Mouse (Mus musculus) lung, embryonic 15.5 days (tissue): Measurements from ENCODE around the gene 1500009L16Rik. TPM values are rescaled to one million over a fixed set of nuclear protein-coding genes. Genes with fewer than 3 reads are reported as not detected.

ENCODE experiments used
- ATAC-seq: fragments of 200-750 bp; cut with Nextera tagmentation; 2 replicates; pipeline ENCODE4 v1.8.0; 2017; ENCODE audit warnings: moderate number of reproducible peaks, borderline replicate concordance; ENCODE audit not compliant: low FRiP score, low TSS enrichment; ENCODE audit errors: extremely low read depth
- H3K27ac ChIP-seq: fragments of 300-500 bp; sonication (generic); 2 replicates; pipeline ENCODE4 v1.5.1; 2015; ENCODE audit warnings: moderate library complexity, mild to moderate bottlenecking, inconsistent platforms
- H3K27me3 ChIP-seq: fragments of 300-500 bp; sonication (generic); 2 replicates; pipeline ENCODE4 v1.6.1; 2015; ENCODE audit warnings: inconsistent platforms
- H3K36me3 ChIP-seq: fragments of 300-500 bp; sonication (generic); 2 replicates; pipeline ENCODE4 v1.6.1; 2015; ENCODE audit warnings: inconsistent platforms
- H3K4me1 ChIP-seq: fragments of 300-500 bp; sonication (generic); 2 replicates; pipeline ENCODE4 v1.6.1; 2015; ENCODE audit warnings: inconsistent platforms
- H3K4me2 ChIP-seq: fragments of 300-500 bp; sonication (generic); 2 replicates; pipeline ENCODE4 v1.6.1; 2015; ENCODE audit warnings: inconsistent platforms, mild to moderate bottlenecking, moderate library complexity
- H3K4me3 ChIP-seq: fragments of 300-500 bp; sonication (generic); 2 replicates; pipeline ENCODE4 v1.5.1; 2015; ENCODE audit warnings: mild to moderate bottlenecking, inconsistent platforms
- H3K9ac ChIP-seq: fragments of 300-500 bp; sonication (generic); 2 replicates; pipeline ENCODE4 v1.6.1; 2015; ENCODE audit warnings: inconsistent platforms
- H3K9me3 ChIP-seq: fragments of 300-500 bp; sonication (generic); 2 replicates; pipeline ENCODE4 v1.6.1; 2016; ENCODE audit warnings: inconsistent platforms
- WGBS: fragments of 180-500 bp; shearing (Covaris S2); methylation state at CpG from one replicate; pipeline ENCODE4 v1.1.7; 2015; 5-methylcytosine and 5-hydroxymethylcytosine counted together
- polyA plus RNA-seq: library from polyadenylated mRNA; unstranded; fragments of >200 nt; fragmentation: Nextera tagmentation; extraction: Ambion mirVana; gene quantifications from 2 replicates; pipeline ENCODE4 v1.2.1, GENCODE M21; 2015

Gene 1500009L16Rik
- polyA plus RNA-seq, 1 experiment from 2014 or later, result 44.0 TPM

DNA sequence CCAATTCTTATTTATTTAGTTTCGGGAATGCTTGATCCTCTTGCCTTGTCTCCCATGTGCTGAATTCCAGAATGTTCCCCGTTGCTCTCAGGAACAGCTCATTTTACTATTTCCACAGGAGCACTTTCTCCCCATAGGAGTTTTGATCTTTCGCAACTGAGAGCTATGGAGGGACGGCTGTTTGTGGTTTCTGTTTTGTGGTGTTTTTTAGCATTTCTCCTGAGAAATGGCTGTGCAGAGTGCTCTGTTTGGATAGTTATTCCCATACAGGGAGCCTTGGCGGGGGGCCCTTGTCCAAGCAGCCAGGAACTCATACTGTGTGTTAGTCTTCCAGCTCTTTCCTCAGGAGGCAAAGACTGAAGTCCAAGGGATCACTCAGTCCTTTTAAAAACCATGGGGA lies 5.2 kb downstream of the 1500009L16Rik start:
- Histone ChIP-seq H3K9ac (no peak overlapping the region), H3K9me3 (no peaks in the 10 kb centered on the region), H3K4me3 (no peak overlapping the region), H3K4me2 (no peak overlapping the region), H3K4me1 (peaks cover 13% of the 10 kb centered on the region), H3K27ac (no peak overlapping the region), H3K27me3 (no peaks in the 10 kb centered on the region), H3K36me3 (no peaks in the 10 kb centered on the region)
- no peak for ATAC-seq
- 79% methylated on average over 5 of the region's 5 CpGs for WGBS

GRCm38 (mm10) chr10:83728529-83728928 lies 5.9 kb downstream of the 1500009L16Rik start:
- peaks cover 10% of the 10 kb centered on the region for H3K4me1 ChIP-seq
- H3K36me3 ChIP-seq, result no peaks in the 10 kb centered on the region
- H3K27ac ChIP-seq, result no peak overlapping the region
- no peaks in the 10 kb centered on the region for H3K27me3 ChIP-seq
- no peaks in the 10 kb centered on the region for H3K9me3 ChIP-seq
- WGBS, result 75% methylated on average over 6 of the region's 6 CpGs
- no peak overlapping the region for H3K4me3 ChIP-seq
- no peak overlapping the region for H3K9ac ChIP-seq
- no peak overlapping the region for H3K4me2 ChIP-seq
- ATAC-seq, result no peak

DNA sequence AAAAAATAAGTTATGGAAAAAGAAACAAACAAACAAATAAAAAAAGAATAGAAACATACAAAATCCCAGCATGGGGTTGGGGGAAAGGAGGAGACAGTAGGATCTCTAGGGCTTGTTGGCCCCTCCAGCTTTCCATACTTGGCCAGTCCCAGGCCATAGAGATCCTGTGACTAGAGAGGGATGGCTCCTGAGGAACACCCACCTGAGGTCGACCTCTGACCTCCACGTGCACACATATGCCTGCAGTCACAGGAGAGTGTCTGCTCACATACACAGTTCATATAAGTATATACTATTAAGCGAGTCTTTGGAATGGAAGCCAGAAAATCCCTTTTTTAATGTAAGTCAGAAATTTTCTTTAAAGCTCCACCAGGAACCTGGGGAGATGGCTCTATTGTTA lies 6.4 kb downstream of the 1500009L16Rik start:
- no peak for ATAC-seq

DNA sequence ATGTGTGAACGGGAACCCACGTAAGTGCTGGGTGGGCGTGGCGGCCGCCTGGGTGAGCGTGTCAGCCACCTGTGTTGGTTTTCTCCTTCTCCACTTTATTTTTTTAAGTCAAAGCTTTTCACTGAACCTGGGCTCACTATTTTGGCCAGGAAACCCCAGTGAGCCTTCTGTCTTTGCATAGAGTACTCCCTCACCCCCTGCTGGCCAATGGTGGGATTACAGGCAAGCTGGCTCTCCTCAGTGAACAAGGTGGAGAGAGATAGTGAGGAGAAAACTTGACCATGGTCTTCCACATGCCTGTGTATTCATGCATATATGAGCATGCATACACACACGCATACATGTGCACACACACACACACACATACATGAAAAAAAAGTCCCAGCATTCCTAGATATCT lies 6.8 kb downstream of the 1500009L16Rik start:
- WGBS, result 26% methylated on average over 7 of the region's 7 CpGs
- ATAC-seq, result no peak; the same call in 1 of the 2 replicates
- Histone ChIP-seq H3K9me3 (no peaks in the 10 kb centered on the region), H3K9ac (no peak overlapping the region), H3K36me3 (no peaks in the 10 kb centered on the region), H3K27ac (no peak overlapping the region), H3K4me2 (no peak overlapping the region), H3K4me3 (no peak overlapping the region), H3K27me3 (no peaks in the 10 kb centered on the region), H3K4me1 (peaks cover 5% of the 10 kb centered on the region; the same call in 1 of the 2 replicates)

More for the DNA sequence above, 6.4 kb downstream of the 1500009L16Rik start:
- Histone ChIP-seq H3K9me3 (no peaks in the 10 kb centered on the region), H3K4me2 (no peak overlapping the region), H3K4me3 (no peak overlapping the region), H3K36me3 (no peaks in the 10 kb centered on the region), H3K27ac (no peak overlapping the region), H3K9ac (no peak overlapping the region), H3K4me1 (peaks cover 5% of the 10 kb centered on the region; the same call in 1 of the 2 replicates), H3K27me3 (no peaks in the 10 kb centered on the region)
- WGBS, result 71% methylated on average over 3 of the region's 3 CpGs

DNA sequence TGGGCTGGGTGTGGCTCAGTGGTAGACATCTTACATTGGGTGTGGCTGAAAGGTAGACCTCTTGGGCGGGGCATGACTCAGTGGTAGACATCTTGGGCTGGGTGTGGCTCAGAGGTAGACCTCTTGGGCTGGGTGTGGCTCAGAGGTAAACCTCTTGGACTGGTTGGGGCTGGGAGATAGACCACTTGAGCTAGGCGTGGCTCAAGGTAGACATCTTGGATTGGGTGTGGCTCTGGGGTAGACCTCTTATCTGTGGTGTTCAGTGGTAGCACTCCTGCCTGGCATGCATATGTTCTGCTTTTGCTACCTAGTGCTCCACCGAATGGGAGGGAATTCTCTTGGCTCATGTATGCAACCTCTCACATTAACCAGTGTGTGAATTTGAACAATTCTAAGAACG lies 11.1 kb downstream of the 1500009L16Rik start:
- no peaks in the 10 kb centered on the region for H3K9me3 ChIP-seq
- WGBS, result 77% methylated on average over 4 of the region's 4 CpGs
- no peak overlapping the region for H3K4me2 ChIP-seq

GRCm38 (mm10) chr10:83738996-83739655 lies 16.5 kb downstream of the 1500009L16Rik start:
- H3K27ac ChIP-seq, result 0 out of 2 replicates have a peak overlapping the region, but pooled peaks have one; percentile 1

More for the DNA sequence above, 11.1 kb downstream of the 1500009L16Rik start:
- no peak overlapping the region for H3K4me3 ChIP-seq
- no peak overlapping the region for H3K9ac ChIP-seq
- ATAC-seq, result no peak
- H3K27me3 ChIP-seq, result no peaks in the 10 kb centered on the region
- H3K4me1 ChIP-seq, result 0 out of 2 replicates have a peak, but pooled peaks cover 2% of the 10 kb centered on the region
- H3K36me3 ChIP-seq, result no peaks in the 10 kb centered on the region
- no peak overlapping the region for H3K27ac ChIP-seq

DNA sequence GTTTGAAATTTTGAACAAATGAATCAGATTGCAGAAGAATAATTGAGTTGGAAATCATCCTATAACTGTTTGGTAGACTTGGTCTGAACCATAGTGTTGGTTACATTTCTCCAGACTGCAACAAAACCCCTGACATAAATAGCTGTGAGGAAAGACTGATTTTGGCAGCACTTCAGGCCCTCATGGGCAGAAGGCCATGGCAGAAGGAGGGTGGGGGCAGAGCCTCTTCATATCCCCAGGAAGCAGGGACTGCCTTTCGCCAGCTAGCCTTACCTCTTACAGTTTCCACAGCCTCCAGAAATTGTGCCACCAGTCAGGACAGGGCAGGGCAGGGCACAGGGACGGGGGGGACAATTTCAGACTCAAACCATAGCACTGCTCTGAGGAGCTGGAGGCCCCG lies 22.0 kb downstream of the 1500009L16Rik start:
- WGBS, result 76% methylated on average over 3 of the region's 3 CpGs
- Histone ChIP-seq H3K9ac (no peak overlapping the region), H3K36me3 (peaks cover 4% of the 10 kb centered on the region), H3K4me2 (no peak overlapping the region), H3K27ac (peak overlapping the region; percentile 31; the same call in 1 of the 2 replicates), H3K4me1 (no peaks in the 10 kb centered on the region), H3K27me3 (no peaks in the 10 kb centered on the region), H3K4me3 (no peak overlapping the region), H3K9me3 (peaks cover 3% of the 10 kb centered on the region; the same call in 1 of the 2 replicates)
- ATAC-seq, result peak; percentile 83; the same call in 1 of the 2 replicates

More at GRCm38 (mm10) chr10:83738996-83739655, 16.5 kb downstream of the 1500009L16Rik start:
- Histone ChIP-seq H3K9ac (no peak overlapping the region), H3K4me3 (no peak overlapping the region), H3K4me2 (no peak overlapping the region), H3K9me3 (peaks cover 3% of the 10 kb centered on the region; the same call in 1 of the 2 replicates), H3K4me1 (no peaks in the 10 kb centered on the region), H3K36me3 (peaks cover 4% of the 10 kb centered on the region), H3K27me3 (no peaks in the 10 kb centered on the region)
- 72% methylated on average over 15 of the region's 15 CpGs for WGBS
- no peak; the same call in 1 of the 2 replicates for ATAC-seq

DNA sequence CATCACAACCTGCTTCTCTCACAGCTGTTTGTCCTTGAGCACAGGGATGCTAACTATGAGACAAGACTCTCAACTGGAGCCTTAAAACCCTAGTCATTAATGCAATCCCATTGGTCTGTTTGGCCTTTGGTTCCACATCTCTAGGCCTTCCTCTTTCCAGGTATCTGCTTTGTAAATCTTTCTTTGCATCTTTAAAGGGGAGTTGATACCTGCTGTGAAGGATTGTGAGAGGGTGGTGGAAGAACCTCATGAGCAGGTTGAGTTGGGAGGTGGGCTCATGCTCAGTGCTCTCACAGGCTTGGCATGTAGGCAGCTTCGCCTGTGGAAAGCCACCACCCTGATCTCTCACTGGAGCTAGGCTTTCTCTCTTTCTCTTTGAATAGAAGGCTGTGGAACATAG lies 30.4 kb downstream of the 1500009L16Rik start:
- H3K27ac ChIP-seq, result no peak overlapping the region
- no peak overlapping the region for H3K4me2 ChIP-seq
- no peak overlapping the region for H3K4me3 ChIP-seq
- no peak overlapping the region for H3K9ac ChIP-seq
- H3K9me3 ChIP-seq, result no peaks in the 10 kb centered on the region
- ATAC-seq, result no peak
- H3K4me1 ChIP-seq, result peaks cover 7% of the 10 kb centered on the region
- WGBS, result 84% methylated on average over 1 of the region's 1 CpGs
- H3K27me3 ChIP-seq, result no peaks in the 10 kb centered on the region
- H3K36me3 ChIP-seq, result no peaks in the 10 kb centered on the region

DNA sequence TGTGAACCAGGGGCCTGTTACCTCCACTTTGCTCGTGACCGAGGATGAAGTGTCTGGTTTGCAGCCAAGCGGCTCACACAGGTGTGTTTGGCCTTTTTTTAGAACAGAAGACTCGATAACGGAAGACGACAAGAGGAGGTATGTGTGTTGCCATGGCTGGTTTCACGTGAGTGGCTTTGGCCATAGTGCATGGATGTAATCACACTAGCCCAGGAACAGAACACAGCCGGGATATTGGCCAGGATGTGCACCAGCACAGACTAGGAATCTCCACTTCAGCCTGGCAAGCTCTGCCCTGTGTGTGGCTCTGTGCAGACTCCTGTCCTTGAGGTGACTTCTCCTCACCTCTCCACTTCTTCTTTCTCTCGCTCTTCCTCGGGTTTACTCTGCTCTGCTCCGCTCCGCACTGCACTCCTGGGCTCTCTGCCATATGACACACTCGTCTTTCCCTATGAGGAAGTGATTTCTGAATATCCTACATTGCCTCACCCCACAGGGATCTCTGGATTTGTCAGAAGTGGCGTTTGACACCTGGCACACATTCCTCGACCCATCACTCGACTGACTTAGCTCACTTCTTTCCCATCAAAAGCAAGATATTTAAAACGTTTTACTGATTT lies 34.8 kb downstream of the 1500009L16Rik start:
- H3K27ac ChIP-seq, result no peak overlapping the region
- peak; percentile 47; the same call in 1 of the 2 replicates for ATAC-seq

DNA sequence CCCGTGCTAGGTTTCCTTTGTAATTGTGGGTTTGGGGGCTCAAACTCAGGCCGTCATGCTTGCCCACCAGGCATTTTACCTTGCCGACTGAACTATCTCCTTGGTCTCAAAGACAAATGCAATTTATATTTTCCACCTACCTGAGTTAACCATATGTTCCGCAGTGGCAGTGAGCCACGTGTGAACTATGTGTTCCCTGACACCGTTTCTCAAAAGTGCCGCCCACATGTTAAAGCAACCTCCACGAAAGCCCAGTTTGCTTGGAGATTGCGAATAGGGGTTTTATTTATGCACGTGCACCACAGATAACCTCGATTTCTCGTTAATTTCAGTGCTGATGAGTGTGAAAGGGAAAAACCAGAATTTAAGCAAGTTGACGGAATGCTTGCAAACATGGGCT lies 36.1 kb downstream of the 1500009L16Rik start:
- no peak overlapping the region for H3K4me3 ChIP-seq
- no peak for ATAC-seq
- 82% methylated on average over 13 of the region's 13 CpGs for WGBS

More for the DNA sequence above, 34.8 kb downstream of the 1500009L16Rik start:
- Histone ChIP-seq H3K36me3 (no peaks in the 10 kb centered on the region), H3K4me3 (no peak overlapping the region), H3K27me3 (no peaks in the 10 kb centered on the region), H3K9me3 (no peaks in the 10 kb centered on the region), H3K4me2 (no peak overlapping the region), H3K4me1 (peaks cover 17% of the 10 kb centered on the region), H3K9ac (no peak overlapping the region)
- WGBS, result 50% methylated on average over 17 of the region's 17 CpGs

DNA sequence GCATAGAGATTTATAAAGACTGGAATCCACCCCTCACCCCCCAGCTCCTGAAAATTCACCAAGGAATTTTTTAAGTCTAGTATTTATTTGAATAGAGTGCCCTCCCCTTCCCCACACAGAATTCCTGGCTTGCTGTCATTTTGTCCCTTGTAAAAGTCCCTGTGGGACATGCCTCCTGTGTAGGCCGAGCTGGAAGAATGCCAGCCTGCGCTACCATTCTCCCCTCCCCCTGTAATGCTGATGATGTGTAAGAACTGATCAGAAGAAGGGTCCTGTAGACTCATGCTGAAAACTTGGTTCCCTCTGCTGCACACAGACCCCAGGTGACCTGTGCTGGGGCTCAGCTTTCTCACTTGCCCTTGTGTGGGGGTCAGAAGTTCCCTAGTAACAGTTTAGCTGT lies 37.9 kb downstream of the 1500009L16Rik start:
- Histone ChIP-seq H3K4me2 (no peak overlapping the region), H3K4me1 (peaks cover 17% of the 10 kb centered on the region), H3K27ac (peak overlapping the region; percentile 42; the same call in 1 of the 2 replicates), H3K27me3 (no peaks in the 10 kb centered on the region), H3K9ac (no peak overlapping the region), H3K4me3 (no peak overlapping the region), H3K36me3 (no peaks in the 10 kb centered on the region), H3K9me3 (no peaks in the 10 kb centered on the region)
- peak; percentile 73; the same call in 1 of the 2 replicates for ATAC-seq
- WGBS, result 23% methylated on average over 2 of the region's 2 CpGs

More for the DNA sequence above, 36.1 kb downstream of the 1500009L16Rik start:
- H3K9me3 ChIP-seq, result no peaks in the 10 kb centered on the region
- H3K36me3 ChIP-seq, result no peaks in the 10 kb centered on the region
- peaks cover 17% of the 10 kb centered on the region for H3K4me1 ChIP-seq
- H3K9ac ChIP-seq, result no peak overlapping the region
- H3K27me3 ChIP-seq, result no peaks in the 10 kb centered on the region
- no peak overlapping the region for H3K4me2 ChIP-seq
- H3K27ac ChIP-seq, result no peak overlapping the region

DNA sequence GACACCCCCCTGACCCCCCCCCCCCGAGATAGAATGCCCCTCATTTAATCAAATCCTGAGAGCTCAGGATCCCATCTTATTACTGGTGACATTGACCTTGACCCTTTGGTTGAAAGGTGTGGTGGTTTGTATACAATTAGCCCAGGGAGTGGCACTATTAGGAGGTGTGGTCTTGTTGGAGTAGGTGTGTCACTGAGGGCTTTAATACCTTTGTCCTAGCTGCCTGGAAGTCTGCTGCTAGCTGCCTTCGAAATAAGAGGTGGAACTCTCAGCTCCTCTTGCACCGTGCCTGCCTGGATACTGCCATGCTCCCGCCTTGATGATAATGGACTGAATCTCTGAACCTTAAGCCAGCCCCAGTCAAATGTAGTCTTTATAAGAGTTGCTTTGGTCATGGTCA lies 41.2 kb downstream of the 1500009L16Rik start:
- Histone ChIP-seq H3K4me3 (no peak overlapping the region), H3K9me3 (no peaks in the 10 kb centered on the region), H3K36me3 (no peaks in the 10 kb centered on the region), H3K27ac (no peak overlapping the region), H3K9ac (no peak overlapping the region), H3K4me1 (peaks cover 10% of the 10 kb centered on the region), H3K4me2 (no peak overlapping the region), H3K27me3 (no peaks in the 10 kb centered on the region)
- 73% methylated on average over 4 of the region's 4 CpGs for WGBS
- no peak for ATAC-seq
